Mouse (Mus musculus) intestine, postnatal 0 days (tissue): ENCODE data around the gene Gm21976. TPM values are rescaled to one million over a fixed set of nuclear protein-coding genes. Genes with fewer than 3 reads are reported as not detected.

Experiments
- ATAC-seq: fragments of 200-750 bp; cut with Nextera tagmentation; 2 replicates; pipeline ENCODE4 v1.8.0; 2017; ENCODE audit warnings: mild to moderate bottlenecking, moderate TSS enrichment, moderate library complexity
- H3K27ac ChIP-seq: fragments of 300-500 bp; sonication (generic); 2 replicates; pipeline ENCODE4 v1.5.1; 2014; ENCODE audit warnings: mild to moderate bottlenecking, low read depth, low read length, moderate library complexity
- H3K27me3 ChIP-seq: fragments of 300-500 bp; sonication (generic); replicated peaks from 2 replicates; pipeline ENCODE4 v1.6.1; 2014; ENCODE audit warnings: low read length, mixed read lengths; ENCODE audit not compliant: control insufficient read depth, insufficient read depth
- H3K36me3 ChIP-seq: fragments of 300-500 bp; sonication (generic); 2 replicates; pipeline ENCODE4 v1.6.1; 2014; ENCODE audit warnings: mild to moderate bottlenecking, moderate library complexity; ENCODE audit not compliant: control insufficient read depth, insufficient read depth
- H3K4me1 ChIP-seq: fragments of 300-500 bp; sonication (generic); replicated peaks from 2 replicates; pipeline ENCODE4 v1.6.1; 2014; ENCODE audit warnings: antibody characterized with exemption, low read length, mixed read lengths; ENCODE audit not compliant: control insufficient read depth, insufficient read depth
- H3K4me2 ChIP-seq: fragments of 300-500 bp; sonication (generic); replicated peaks from 2 replicates; pipeline ENCODE4 v1.6.1; 2014; ENCODE audit warnings: low read depth, mild to moderate bottlenecking, moderate library complexity
- H3K4me3 ChIP-seq: fragments of 300-500 bp; sonication (generic); 2 replicates; pipeline ENCODE4 v1.5.1; 2014; ENCODE audit warnings: low read depth, low read length
- H3K9ac ChIP-seq: fragments of 300-500 bp; sonication (generic); 2 replicates; pipeline ENCODE4 v1.6.1; 2014; ENCODE audit warnings: mild to moderate bottlenecking, low read depth, low read length
- H3K9me3 ChIP-seq: fragments of 300-500 bp; sonication (generic); 2 replicates; pipeline ENCODE4 v1.6.1; 2016; ENCODE audit warnings: mixed run types; ENCODE audit not compliant: control insufficient read depth
- CTCF ChIP-seq: sonication (generic); IDR thresholded peaks from 2 replicates; pipeline ENCODE4 v1.5.1; 2016; ENCODE audit warnings: low read depth, mild to moderate bottlenecking, control low read depth, antibody characterized with exemption, moderate library complexity
- WGBS: fragments of 180-500 bp; shearing (Covaris S2); extraction: QIAGEN DNeasy Blood & Tissue Kit; methylation state at CpG from one replicate; pipeline ENCODE4 v1.1.7; 2014; 5-methylcytosine and 5-hydroxymethylcytosine counted together
- polyA plus RNA-seq: library from polyadenylated mRNA; unstranded; fragments of >200 nt; fragmentation: Nextera tagmentation; extraction: Ambion mirVana; gene quantifications from 2 replicates; pipeline ENCODE4 v1.2.1, GENCODE M21; 2015

Gm21976 gene
- polyA plus RNA-seq, 1 experiment from 2014 or later, result not detected

- 79% methylated on average over 8 of the region's 8 CpGs for WGBS
- no peaks in the 10 kb centered on the region for H3K36me3 ChIP-seq
- H3K27ac ChIP-seq, result no peak overlapping the region
- no peak for TF ChIP-seq CTCF
- H3K9ac ChIP-seq, result no peak overlapping the region
- no peaks in the 10 kb centered on the region for H3K4me1 ChIP-seq
- H3K4me2 ChIP-seq, result no peak overlapping the region
- no peaks in the 10 kb centered on the region for H3K27me3 ChIP-seq
- no peaks in the 10 kb centered on the region for H3K9me3 ChIP-seq
- no peak for ATAC-seq
- H3K4me3 ChIP-seq, result no peak overlapping the region
Measured at GRCm38 (mm10) chr13:98291712-98292111, 12.0 kb downstream of the Gm21976 start.

DNA sequence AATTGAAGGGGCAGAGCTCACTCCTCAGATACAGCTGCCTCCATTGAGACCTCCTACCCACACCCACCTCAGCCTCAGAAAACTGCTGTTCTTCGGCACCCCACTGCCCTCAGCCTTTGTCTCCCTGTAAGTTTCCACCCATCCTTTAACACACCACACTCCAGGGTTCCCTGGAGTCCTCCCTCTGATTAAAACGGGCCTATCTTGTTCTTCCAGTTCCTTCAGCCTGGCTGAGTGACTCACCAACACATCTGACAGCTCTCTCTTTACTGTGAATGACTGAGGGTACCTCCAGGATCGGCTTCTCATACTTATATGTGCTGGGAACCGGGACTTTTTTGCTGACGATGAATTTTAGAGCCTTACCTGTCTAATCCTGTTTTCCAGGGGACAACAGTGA lies 16.4 kb downstream of the Gm21976 start:
- H3K9ac ChIP-seq, result no peak overlapping the region
- H3K4me1 ChIP-seq, result no peaks in the 10 kb centered on the region
- no peak overlapping the region for H3K4me3 ChIP-seq
- no peak for ATAC-seq
- no peaks in the 10 kb centered on the region for H3K27me3 ChIP-seq
- TF ChIP-seq CTCF, result no peak
- no peak overlapping the region for H3K4me2 ChIP-seq
- no peaks in the 10 kb centered on the region for H3K9me3 ChIP-seq
- H3K27ac ChIP-seq, result no peak overlapping the region
- 36% methylated on average over 5 of the region's 5 CpGs for whole genome bisulfite sequencing
- no peaks in the 10 kb centered on the region for H3K36me3 ChIP-seq

DNA sequence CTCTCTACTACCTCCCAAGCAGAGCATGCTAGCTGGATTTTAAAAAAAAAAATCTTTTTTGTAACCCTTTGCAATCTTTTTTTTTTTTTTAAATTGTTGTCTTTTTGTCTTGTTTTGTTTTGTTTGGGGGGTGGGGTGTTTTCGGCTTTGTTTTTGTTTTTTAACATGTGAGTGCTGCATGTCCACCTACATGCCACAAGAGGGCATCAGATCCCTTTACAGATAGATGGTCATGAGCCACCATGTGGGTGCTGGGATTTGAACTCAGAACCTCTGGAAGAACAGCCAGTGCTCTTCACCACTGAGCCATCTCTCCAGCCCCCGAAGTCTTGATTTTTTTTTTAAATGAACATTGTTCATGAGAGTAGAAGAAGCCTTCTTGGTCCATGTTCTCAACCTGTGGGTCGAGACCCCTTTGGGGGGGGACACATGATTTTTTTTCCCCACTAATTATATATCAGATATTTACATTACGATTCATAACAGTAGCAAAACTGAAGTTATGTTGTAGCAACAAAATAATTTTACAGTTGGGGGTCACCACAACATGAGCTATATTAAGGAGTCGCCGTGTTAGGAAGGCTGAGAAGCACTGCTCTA lies 18.3 kb downstream of the Gm21976 start:
- Histone ChIP-seq H3K9ac (no peak overlapping the region), H3K4me3 (no peak overlapping the region), H3K36me3 (no peaks in the 10 kb centered on the region), H3K4me2 (no peak overlapping the region), H3K9me3 (no peaks in the 10 kb centered on the region), H3K27ac (no peak overlapping the region), H3K27me3 (no peaks in the 10 kb centered on the region), H3K4me1 (no peaks in the 10 kb centered on the region)
- TF ChIP-seq CTCF, result peak; percentile 53
- 94% methylated on average over 6 of the region's 6 CpGs for WGBS
- no peak for ATAC-seq

DNA sequence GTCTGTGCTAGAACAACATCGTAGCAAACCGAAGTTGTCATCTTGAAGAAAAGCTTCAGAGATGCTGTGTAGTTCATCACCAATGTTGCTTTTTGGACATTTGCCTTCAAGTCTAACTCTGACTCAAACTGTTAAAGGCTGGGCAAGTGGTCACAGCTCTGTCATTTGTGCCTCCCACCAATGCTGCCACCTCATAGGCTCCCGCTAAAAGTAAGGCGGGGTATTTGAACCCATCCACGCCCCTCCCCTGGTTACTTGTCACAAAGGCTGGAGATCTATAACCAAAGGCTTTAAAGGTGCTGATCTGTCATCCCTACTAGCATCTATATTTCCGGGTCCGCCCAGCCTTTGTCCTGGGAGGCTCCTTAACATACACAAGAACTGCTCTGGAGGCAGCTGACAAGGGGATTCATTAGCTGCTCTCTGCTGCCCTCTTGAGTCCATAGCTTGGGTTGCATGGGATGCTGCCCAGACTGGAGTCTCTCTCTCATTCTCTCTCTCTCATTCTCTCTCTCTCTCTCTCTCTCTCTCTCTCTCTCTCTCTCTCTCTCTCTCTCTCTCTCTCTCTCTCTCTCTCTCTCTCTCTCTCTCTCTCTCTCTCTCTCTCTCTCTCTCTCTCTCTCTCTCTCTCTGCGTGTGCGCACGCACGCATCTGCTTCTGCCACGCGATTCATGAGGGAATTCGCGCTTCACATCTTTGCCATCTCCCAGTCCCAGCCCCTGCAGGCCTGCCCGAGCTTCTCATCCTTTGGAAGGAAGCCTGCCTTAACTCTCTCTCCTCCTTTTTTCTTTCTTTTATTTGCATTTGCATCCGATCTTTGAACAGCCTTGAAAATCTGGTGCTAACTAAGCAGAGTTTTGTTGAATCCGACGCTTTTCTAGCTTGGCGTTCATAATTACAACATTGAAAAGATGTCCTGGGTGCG lies 19.4 kb downstream of the Gm21976 start:
- H3K4me2 ChIP-seq, result no peak overlapping the region
- H3K4me1 ChIP-seq, result no peaks in the 10 kb centered on the region
- peak; percentile 80 for ATAC-seq
- no peak overlapping the region for H3K4me3 ChIP-seq
- 41% methylated on average over 21 of the region's 21 CpGs for WGBS
- H3K9me3 ChIP-seq, result no peaks in the 10 kb centered on the region
- H3K36me3 ChIP-seq, result no peaks in the 10 kb centered on the region
- no peak overlapping the region for H3K27ac ChIP-seq
- peak; percentile 87 for TF ChIP-seq CTCF
- no peaks in the 10 kb centered on the region for H3K27me3 ChIP-seq
- H3K9ac ChIP-seq, result no peak overlapping the region

DNA sequence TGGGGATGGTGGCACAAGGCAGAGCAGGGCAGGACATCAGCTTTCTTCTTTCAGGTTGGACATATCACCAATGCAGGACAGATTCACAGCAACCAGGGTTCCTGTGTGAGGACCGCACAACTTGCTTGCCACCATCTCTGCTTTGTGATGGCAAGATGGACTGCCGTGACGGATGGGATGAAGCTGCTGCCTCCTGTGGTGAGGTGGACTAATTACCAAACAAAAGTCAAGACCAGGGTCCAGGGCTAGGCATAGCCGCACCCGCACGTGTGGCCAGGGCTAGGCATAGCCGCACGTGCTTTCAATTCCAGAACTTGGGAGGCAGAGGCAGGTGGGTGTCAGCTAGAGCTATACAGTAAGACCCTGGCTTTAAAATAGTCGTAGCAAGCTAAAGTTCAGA lies 25.6 kb downstream of the Gm21976 start:
- no peak overlapping the region for H3K27ac ChIP-seq
- no peaks in the 10 kb centered on the region for H3K4me1 ChIP-seq
- no peak overlapping the region for H3K9ac ChIP-seq
- peaks cover 9% of the 10 kb centered on the region; the same call in 1 of the 2 replicates for H3K36me3 ChIP-seq
- no peaks in the 10 kb centered on the region for H3K9me3 ChIP-seq
- H3K4me3 ChIP-seq, result no peak overlapping the region
- no peak for ATAC-seq
- no peak overlapping the region for H3K4me2 ChIP-seq
- H3K27me3 ChIP-seq, result no peaks in the 10 kb centered on the region
- WGBS, result 95% methylated on average over 9 of the region's 9 CpGs
- TF ChIP-seq CTCF, result no peak

DNA sequence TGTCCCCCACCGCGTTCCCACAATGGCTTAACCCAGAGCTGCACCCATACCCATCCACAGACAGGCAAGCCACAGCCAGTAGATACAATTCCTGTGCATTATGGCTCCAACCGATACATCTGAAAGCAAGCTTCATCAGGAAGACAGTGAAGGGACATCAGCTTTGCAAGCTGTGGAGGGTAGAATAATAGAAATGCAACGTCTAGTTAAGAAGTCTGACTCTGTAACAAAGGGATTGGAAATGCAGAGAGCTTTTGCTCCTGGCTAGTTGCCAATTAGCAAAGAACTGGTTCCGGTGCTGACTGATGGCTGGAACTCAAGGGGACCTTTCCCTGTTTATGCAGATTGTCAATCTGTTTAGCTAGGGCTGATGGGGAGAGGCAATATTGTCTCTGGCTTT lies 26.7 kb downstream of the Gm21976 start:
- Histone ChIP-seq H3K4me3 (no peak overlapping the region), H3K9ac (no peak overlapping the region), H3K27ac (no peak overlapping the region; the same call in 1 of the 2 replicates), H3K36me3 (peaks cover 20% of the 10 kb centered on the region), H3K9me3 (no peaks in the 10 kb centered on the region), H3K4me2 (no peak overlapping the region), H3K4me1 (0 out of 2 replicates have a peak, but pooled peaks cover 2% of the 10 kb centered on the region), H3K27me3 (no peaks in the 10 kb centered on the region)
- 35% methylated on average over 5 of the region's 5 CpGs for WGBS
- no peak for ATAC-seq
- TF ChIP-seq CTCF, result no peak
